Mouse (Mus musculus): ENCODE results near the gene Abca17. TPM values are rescaled to one million over a fixed set of nuclear protein-coding genes. Genes with fewer than 3 reads are reported as not detected.

Abca17 gene
- polyA plus RNA-seq, 1 experiment = 0.40 TPM

GRCm38 (mm10) chr17:24227941-24228340 is 122.9 kb downstream of the Abca17 start:
- DNase-seq (ENCODE audit: low read depth) = no peak
- TF ChIP-seq POLR2A (IDR thresholded peaks at IDR 0.05; ENCODE audit: borderline replicate concordance, extremely low read depth, insufficient read depth, insufficient read length, poor library complexity, severe bottlenecking) (no peak), CTCF (IDR thresholded peaks at IDR 0.05; ENCODE audit: borderline replicate concordance, extremely low read depth, insufficient read depth, insufficient read length) (no peak)

- DNase-seq (ENCODE audit: low read depth) = no peak
- TF ChIP-seq POLR2A (IDR thresholded peaks at IDR 0.05; ENCODE audit: borderline replicate concordance, extremely low read depth, insufficient read depth, insufficient read length, poor library complexity, severe bottlenecking) (no peak), CTCF (IDR thresholded peaks at IDR 0.05; ENCODE audit: borderline replicate concordance, extremely low read depth, insufficient read depth, insufficient read length) (no peak)
Observed at GRCm38 (mm10) chr17:24226721-24227120, 124.1 kb downstream of the Abca17 start.

DNA sequence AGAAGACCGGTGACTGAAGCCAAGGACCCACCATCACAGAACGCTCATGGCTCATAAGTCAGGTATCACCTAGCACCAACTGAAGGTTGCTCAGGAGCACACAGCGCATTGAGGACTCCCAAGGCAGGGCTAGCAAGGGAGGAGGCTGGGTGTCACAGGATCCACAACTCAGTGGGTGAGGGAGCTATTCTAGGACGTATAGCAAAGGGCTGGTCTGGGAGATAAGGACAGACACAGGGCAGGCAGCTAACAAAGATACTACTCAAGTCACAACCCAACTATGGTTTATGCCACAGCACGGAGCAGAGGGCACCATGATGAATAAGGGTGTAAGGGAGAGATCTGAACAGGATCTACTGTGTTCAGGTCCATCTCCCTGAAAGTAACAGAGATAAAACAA is 125.0 kb downstream of the Abca17 start:
- TF ChIP-seq POLR2A (IDR thresholded peaks at IDR 0.05; ENCODE audit: borderline replicate concordance, extremely low read depth, insufficient read depth, insufficient read length, poor library complexity, severe bottlenecking) (no peak), CTCF (IDR thresholded peaks at IDR 0.05; ENCODE audit: borderline replicate concordance, extremely low read depth, insufficient read depth, insufficient read length) (no peak)
- DNase-seq (ENCODE audit: low read depth) = no peak

DNA sequence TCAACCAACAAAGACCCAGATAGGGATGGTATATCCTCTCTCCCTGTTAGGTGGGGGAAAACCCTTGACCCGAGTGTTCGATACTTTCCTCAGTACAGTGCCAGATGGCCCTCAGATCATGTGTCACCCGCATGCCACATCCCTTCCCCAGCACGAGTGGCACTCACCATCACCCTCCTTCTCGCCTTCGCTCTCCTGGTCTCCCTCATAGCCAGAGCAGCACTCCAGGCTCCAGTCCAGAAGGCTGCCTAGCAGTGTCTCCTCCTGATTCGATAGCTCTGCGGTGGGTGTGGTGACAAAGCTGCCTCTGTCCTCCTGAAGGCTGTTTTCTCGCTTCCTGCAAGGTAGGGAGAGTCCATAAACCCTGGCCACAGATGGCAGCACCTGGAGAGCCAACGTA is 126.1 kb downstream of the Abca17 start:
- TF ChIP-seq CTCF (IDR thresholded peaks at IDR 0.05; ENCODE audit: borderline replicate concordance, extremely low read depth, insufficient read depth, insufficient read length) (no peak), POLR2A (IDR thresholded peaks at IDR 0.05; ENCODE audit: borderline replicate concordance, extremely low read depth, insufficient read depth, insufficient read length, poor library complexity, severe bottlenecking) (no peak)
- DNase-seq (ENCODE audit: low read depth) = no peak

- TF ChIP-seq CTCF (IDR thresholded peaks at IDR 0.05; ENCODE audit: borderline replicate concordance, extremely low read depth, insufficient read depth, insufficient read length) (no peak), POLR2A (IDR thresholded peaks at IDR 0.05; ENCODE audit: borderline replicate concordance, extremely low read depth, insufficient read depth, insufficient read length, poor library complexity, severe bottlenecking) (no peak)
- no peak for DNase-seq (ENCODE audit: low read depth)
Observed at GRCm38 (mm10) chr17:24223513-24223912, 127.4 kb downstream of the Abca17 start.

DNA sequence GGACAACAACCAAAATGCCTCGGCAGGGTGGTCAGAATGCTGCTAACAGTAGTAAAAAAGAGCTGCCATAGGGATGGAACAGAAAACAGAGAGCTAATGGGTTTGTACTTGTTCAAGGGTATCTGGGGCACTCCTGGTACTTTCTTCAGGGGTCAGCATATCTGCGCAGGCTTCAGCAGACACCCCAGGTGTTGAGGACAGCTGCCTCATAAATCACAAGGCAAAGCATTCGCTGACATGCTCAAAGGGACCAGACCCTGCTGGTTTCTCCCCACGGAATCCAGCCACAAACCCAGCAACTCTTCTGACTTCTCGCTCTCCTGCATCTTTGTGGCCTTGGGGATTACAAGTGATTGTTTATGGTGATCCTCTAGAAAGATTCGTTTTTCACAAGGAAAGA is 128.2 kb downstream of the Abca17 start:
- TF ChIP-seq POLR2A (IDR thresholded peaks at IDR 0.05; ENCODE audit: borderline replicate concordance, extremely low read depth, insufficient read depth, insufficient read length, poor library complexity, severe bottlenecking) (no peak), CTCF (IDR thresholded peaks at IDR 0.05; ENCODE audit: borderline replicate concordance, extremely low read depth, insufficient read depth, insufficient read length) (no peak)
- no peak for DNase-seq (ENCODE audit: low read depth)

- TF ChIP-seq CTCF (IDR thresholded peaks at IDR 0.05; ENCODE audit: borderline replicate concordance, extremely low read depth, insufficient read depth, insufficient read length) = no peak
- peak; percentile 42; the same call in 1 of the 2 replicates for TF ChIP-seq POLR2A (IDR thresholded peaks at IDR 0.05; ENCODE audit: borderline replicate concordance, extremely low read depth, insufficient read depth, insufficient read length, poor library complexity, severe bottlenecking)
- peak; percentile 98 for DNase-seq (ENCODE audit: low read depth)
Observed at GRCm38 (mm10) chr17:24220435-24221411, 130.1 kb downstream of the Abca17 start, which contains the start of gene Tedc2. Tedc2 (minus strand) TSS chr17:24220851.

DNA sequence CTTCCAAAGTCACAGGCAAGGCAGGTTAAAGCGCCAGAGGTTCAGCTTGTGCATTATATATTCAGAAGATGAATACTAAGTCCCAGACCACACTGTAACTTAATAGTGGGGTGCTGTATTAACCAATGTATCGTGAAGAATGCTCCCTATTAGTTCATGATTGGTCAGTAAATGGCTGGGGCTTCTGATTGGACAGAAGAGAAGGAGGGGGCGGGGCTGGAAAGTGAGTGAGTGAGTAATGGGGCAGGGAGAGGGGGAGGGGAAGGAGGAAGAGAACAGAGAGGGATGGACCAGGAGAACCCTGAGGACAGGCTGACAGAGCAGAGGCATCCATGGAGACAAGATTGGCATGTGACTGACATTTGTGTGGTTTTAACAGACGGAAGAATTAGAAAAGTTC is 134.0 kb downstream of the Abca17 start:
- no peak for DNase-seq (ENCODE audit: low read depth)
- TF ChIP-seq POLR2A (IDR thresholded peaks at IDR 0.05; ENCODE audit: borderline replicate concordance, extremely low read depth, insufficient read depth, insufficient read length, poor library complexity, severe bottlenecking) = no peak
- no peak for TF ChIP-seq CTCF (IDR thresholded peaks at IDR 0.05; ENCODE audit: borderline replicate concordance, extremely low read depth, insufficient read depth, insufficient read length)

Other genes with a start within 250 kb of the Abca17 start
- gene Pdpk1, start 200.1 kb downstream of the Abca17 start, polyA plus RNA-seq (2012; rRNA removed) = 28.2 and 37.3 TPM in 2 replicates
- gene Amdhd2, start 187.3 kb downstream of the Abca17 start, polyA plus RNA-seq (2012; rRNA removed) = 37.2 and 40.7 TPM in 2 replicates
- 1,361 and 1,487 TPM in 2 replicates for gene Atp6v0c, start 181.4 kb downstream of the Abca17 start, polyA plus RNA-seq (2012; rRNA removed)
- gene Tbc1d24, start 145.5 kb downstream of the Abca17 start, polyA plus RNA-seq (2012; rRNA removed) = 74.3 and 84.7 TPM in 2 replicates
- gene Ntn3, start 141.5 kb downstream of the Abca17 start, polyA plus RNA-seq (2012; rRNA removed) = 8.0 and 10.2 TPM in 2 replicates
- gene Tedc2, start 130.2 kb downstream of the Abca17 start, polyA plus RNA-seq (2012; rRNA removed) = 25.3 and 35.7 TPM in 2 replicates
- 16.2 and 21.6 TPM in 2 replicates for gene Ccnf, start 99.6 kb downstream of the Abca17 start, polyA plus RNA-seq (2012; rRNA removed)
- gene Abca3, start 882 bp upstream of the Abca17 start, polyA plus RNA-seq (2012; rRNA removed) = 39.4 and 51.7 TPM in 2 replicates
- gene Rnps1, start 63.5 kb upstream of the Abca17 start, polyA plus RNA-seq (2012; rRNA removed) = 395 and 451 TPM in 2 replicates
- 28.7 and 29.6 TPM in 2 replicates for gene Eci1, start 75.6 kb upstream of the Abca17 start, polyA plus RNA-seq (2012; rRNA removed)
- 27.1 and 34.3 TPM in 2 replicates for gene Dnase1l2, start 92.0 kb upstream of the Abca17 start, polyA plus RNA-seq (2012; rRNA removed)
- gene E4f1, start 119.2 kb upstream of the Abca17 start, polyA plus RNA-seq (2012; rRNA removed) = 89.5 and 99.5 TPM in 2 replicates
- gene Pgp, start 119.3 kb upstream of the Abca17 start, polyA plus RNA-seq (2012; rRNA removed) = 49.6 and 52.2 TPM in 2 replicates
- 0.48 and 0.77 TPM in 2 replicates for gene Bricd5, start 122.8 kb upstream of the Abca17 start, polyA plus RNA-seq (2012; rRNA removed)
- gene Mlst8, start 128.0 kb upstream of the Abca17 start, polyA plus RNA-seq (2012; rRNA removed) = 47.1 and 53.7 TPM in 2 replicates
- 91.5 and 142 TPM in 2 replicates for gene Caskin1, start 137.5 kb upstream of the Abca17 start, polyA plus RNA-seq (2012; rRNA removed)
- 310 and 422 TPM in 2 replicates for gene Traf7, start 176.9 kb upstream of the Abca17 start, polyA plus RNA-seq (2012; rRNA removed)
- 3.2 and 5.6 TPM in 2 replicates for gene Rab26, start 183.1 kb upstream of the Abca17 start, polyA plus RNA-seq (2012; rRNA removed)
- gene Pkd1, start 198.8 kb upstream of the Abca17 start, polyA plus RNA-seq (2012; rRNA removed) = 65.9 and 74.2 TPM in 2 replicates

Data from brain, embryonic 14.5 days (tissue).